Mouse (Mus musculus) thymus, postnatal 4 days (tissue): ENCODE data around the gene Ugt1a1.

Experiments used
- DNase-seq: peaks from one replicate; pipeline ENCODE4 v3.0.0; 2021

Gene Ugt1a1

DNA sequence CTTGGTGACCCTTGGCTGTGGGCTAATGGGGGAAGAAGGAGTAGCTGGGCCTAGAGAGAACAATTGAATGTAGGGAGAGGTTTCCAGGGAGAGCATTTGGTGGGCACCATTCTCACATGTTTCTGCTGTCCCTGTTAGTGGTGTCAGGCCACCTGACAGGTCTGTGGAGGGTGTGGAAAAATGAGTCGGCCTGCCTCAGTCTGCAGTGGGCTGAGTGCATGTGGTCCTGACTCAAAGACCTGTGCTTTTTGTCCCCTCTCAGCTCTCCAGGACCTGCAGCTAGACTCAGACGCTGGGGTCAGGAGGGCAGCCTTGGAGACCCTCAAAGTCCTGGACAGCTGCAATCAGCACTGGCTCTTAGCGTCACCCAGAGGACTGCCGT, 47.9 kb downstream of the Ugt1a1 start:
- DNase-seq: peak; percentile 30

GRCm38 (mm10) chr1:88260114-88260513, 48.4 kb downstream of the Ugt1a1 start:
- peak; percentile 38 for DNase-seq

- peak; percentile 22 for DNase-seq
These were observed 49.0 kb downstream of the Ugt1a1 start for GRCm38 (mm10) chr1:88260604-88261377.

GRCm38 (mm10) chr1:88261706-88262105, 49.9 kb downstream of the Ugt1a1 start:
- peak; percentile 28 for DNase-seq

DNA sequence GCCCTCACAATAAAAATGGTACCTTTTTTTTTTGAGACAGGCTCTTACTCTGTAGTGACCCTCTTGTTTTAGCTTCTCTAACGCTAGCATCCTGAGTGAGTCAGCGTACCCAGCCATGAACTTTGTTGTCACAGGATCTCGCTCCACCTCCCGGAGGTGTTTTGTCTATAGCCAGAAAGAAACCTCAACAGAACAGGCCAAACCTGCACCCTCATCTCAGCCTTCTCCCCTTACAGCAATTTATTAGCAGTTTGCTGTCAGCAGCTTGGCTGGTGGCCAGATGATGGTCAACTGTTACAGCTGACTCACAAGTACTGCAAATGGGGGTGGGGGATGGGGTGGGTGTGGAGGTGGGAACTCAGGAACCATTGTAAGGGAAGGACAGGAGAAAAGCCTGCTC, 50.5 kb downstream of the Ugt1a1 start:
- DNase-seq: peak; percentile 45

GRCm38 (mm10) chr1:88262961-88263360, 51.2 kb downstream of the Ugt1a1 start:
- peak; percentile 26 for DNase-seq

- DNase-seq: peak; percentile 18
These were observed 52.0 kb downstream of the Ugt1a1 start for GRCm38 (mm10) chr1:88263778-88264177.

GRCm38 (mm10) chr1:88264237-88264868, 52.6 kb downstream of the Ugt1a1 start:
- peak; percentile 10 for DNase-seq

GRCm38 (mm10) chr1:88264869-88265240, 53.1 kb downstream of the Ugt1a1 start:
- DNase-seq: peak; percentile 22

DNA sequence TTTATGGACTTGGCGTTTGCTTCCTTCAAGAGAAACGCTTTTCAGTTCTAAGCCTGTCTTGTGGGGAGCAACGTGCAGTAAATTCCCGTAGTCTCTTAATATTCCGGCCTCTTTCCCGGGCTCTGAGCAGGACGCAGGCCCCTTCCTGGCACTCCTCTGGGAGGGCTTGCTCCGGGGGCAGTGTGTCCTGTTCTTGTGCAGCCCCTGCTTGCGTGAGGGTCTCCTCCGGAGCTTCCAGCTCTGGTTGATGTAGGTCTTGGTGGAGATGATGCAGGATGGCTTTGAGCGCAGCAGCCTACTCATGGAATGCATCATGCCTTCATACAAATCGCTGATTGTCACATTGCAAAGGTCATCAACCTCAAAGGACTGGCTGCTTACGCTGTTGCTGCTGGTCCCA, 54.4 kb downstream of the Ugt1a1 start:
- DNase-seq: no peak

GRCm38 (mm10) chr1:88267489-88267888, 55.7 kb downstream of the Ugt1a1 start:
- DNase-seq: no peak

DNA sequence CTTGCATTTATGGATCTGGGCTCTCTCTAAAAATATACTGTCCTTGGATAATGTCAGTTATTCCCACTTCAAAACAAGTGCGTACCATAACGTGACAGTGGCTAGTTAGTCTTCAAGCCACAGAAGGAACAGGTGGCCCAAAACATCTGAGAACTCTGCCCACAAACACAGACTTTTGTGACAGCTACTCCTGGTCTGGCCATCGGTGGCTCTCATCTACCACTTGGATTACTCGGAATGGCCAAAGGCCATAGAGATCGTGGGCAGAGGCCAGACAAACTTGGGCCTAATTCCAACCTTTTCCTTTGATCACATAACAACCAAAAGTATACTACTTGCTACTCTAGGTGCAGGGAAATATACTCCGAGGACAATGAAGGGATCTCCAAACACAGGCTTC, 56.3 kb downstream of the Ugt1a1 start:
- no peak for DNase-seq
